Mouse (Mus musculus): ENCODE measurements around the gene Gltp. TPM values are rescaled to one million over a fixed set of nuclear protein-coding genes. Genes with fewer than 3 reads are reported as not detected.

The Gltp gene
- 78.5 and 79.2 TPM in 2 replicates for polyA plus RNA-seq (2015; fragmentation: Nextera tagmentation; extraction: Ambion mirVana)

DNA sequence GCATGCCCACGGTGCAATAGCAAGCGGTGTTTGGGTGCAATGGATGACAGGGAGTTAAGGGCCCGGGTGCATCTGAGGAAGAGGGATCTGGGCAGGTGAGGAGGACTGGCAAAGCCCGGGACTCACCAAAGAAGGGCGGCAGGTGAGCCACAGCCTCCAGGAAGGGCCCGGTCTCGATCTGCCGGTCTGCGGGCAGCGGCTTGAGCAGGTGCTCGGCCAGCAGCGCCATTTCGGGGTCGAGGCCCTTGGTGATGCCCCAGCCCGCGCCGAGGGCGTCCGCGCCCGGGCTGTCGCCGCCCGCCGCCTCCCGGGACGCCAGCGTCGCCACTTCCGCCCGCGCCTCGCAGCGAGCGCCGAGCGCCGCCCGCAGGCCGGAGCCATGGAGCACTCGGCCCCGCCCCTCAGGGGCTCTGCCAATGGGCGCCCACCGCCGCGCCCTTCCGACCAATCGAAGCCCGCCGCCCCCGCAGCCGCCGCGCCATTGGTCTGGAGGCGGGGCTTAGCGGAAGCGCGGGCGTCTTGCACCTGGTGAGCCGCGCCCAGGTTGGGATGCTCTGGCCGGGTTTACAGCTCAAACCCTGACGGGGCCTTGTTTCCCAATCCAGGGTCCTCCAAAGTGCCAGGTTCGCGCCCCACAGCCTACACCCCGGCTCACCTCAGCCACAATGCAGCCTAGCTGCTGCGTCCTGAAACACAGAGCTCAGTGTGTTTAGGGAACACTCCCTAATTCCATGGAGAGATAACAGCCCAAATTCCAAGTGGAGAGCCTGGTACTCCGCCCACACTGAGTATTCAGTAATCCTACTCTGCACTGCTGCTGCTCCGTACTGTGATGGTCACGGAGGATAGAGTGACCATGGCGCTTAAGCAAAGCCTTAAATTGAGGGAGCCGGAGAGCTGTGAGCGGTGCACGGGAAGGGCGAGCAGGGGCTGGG lies at the start of gene Gltp:
Gene Gltp (minus strand): TSS at position 352 of the 935 bp plus-strand sequence.
- H3K27me3 ChIP-seq = no peaks in the 10 kb centered on the region
- H3K36me3 ChIP-seq = no peaks in the 10 kb centered on the region
- peak within 1 kb of the TSS; percentile 72 for H3K4me3 ChIP-seq (replicated peaks)
- WGBS = 6% methylated on average over 66 of the region's 75 CpGs
- H3K9me3 ChIP-seq (replicated peaks) = no peaks in the 10 kb centered on the region
- peaks cover 34% of the 10 kb centered on the region for H3K4me1 ChIP-seq
- H3K9ac ChIP-seq = peak within 1 kb of the TSS; percentile 71
- H3K4me2 ChIP-seq = peak within 1 kb of the TSS; percentile 96
- peak; percentile 95 for ATAC-seq (replicated peaks; ENCODE audit: low FRiP score)
- H3K27ac ChIP-seq = 0 out of 2 replicates have a peak within 1 kb of the TSS, but pooled peaks have one; percentile 15

DNA sequence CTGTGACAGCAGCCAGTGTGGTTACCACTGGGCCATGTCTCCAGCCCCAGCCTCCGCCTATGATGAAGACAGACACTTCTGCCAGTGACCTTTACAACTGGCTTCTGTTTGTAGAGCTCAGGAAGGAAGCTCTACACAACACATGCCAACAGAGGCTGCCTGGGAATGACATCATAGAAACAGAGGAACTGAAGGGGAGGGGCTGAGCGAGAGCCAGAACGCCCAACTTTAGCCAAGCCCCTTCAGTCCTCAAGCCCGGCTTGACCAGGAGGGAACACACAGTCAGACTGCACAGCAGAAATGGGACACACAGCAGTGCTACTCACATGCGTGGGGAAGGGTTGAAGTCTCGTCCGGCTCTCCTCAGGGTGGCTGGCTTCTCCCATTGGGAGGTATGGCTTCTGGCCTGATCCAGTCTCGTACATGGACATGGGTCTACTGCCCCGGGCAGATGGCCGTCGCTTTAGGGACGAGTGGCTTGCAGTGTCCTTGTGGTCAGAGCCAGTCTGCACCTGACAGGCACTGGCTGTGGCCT lies 48.0 kb upstream of the Gltp start:
- no peak overlapping the region for H3K9ac ChIP-seq
- H3K27ac ChIP-seq = peak overlapping the region; percentile 24
- peaks cover 13% of the 10 kb centered on the region for H3K4me1 ChIP-seq
- H3K27me3 ChIP-seq = no peaks in the 10 kb centered on the region
- H3K4me3 ChIP-seq (replicated peaks) = no peak overlapping the region
- WGBS = 75% methylated on average over 12 of the region's 12 CpGs
- peak; percentile 55 for ATAC-seq (replicated peaks; ENCODE audit: low FRiP score)
- H3K9me3 ChIP-seq (replicated peaks) = no peaks in the 10 kb centered on the region
- no peak overlapping the region for H3K4me2 ChIP-seq
- H3K36me3 ChIP-seq = peaks cover 92% of the 10 kb centered on the region

DNA sequence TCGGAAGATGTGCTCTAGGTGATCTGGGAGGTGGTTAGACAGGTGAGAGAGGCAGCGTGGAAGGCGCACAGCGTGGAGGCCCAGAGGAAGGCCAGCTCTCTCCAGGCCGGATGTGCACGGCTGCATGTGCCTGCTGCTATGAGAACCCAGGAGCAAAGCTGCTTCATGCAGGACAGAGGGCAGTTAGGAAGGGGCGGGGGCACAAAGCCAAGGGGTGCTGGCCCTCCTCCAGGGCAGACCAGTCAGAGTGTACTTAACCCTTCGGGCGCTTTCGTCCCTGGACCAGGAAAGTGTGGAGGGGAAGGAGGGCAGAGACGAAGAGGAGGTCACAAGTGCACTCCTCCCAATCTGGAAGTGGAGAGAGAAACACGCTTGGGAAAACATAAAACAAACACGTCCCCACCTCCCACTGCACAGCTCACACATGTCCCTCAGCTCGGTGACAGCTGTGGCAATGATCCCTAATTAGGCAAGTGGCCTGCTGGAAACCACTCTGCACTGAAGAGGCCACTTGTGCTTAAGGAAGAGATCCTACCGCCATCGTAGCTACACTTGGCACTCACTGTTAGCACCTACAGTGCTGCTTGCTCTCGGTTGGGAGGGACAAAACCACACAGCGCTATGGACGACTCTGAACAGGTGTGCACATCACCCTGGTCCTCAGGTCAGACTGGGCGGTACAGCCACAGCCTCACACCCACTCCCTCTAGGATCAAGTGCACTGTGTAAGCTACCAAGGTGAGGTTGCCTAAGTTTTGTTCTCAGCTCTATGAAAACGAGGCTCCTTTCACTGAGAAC lies 46.5 kb upstream of the Gltp start:
- Histone ChIP-seq H3K27ac (no peak overlapping the region), H3K4me2 (no peak overlapping the region), H3K36me3 (peaks cover 92% of the 10 kb centered on the region), H3K9ac (no peak overlapping the region), H3K27me3 (no peaks in the 10 kb centered on the region), H3K9me3 (replicated peaks) (no peaks in the 10 kb centered on the region), H3K4me3 (replicated peaks) (no peak overlapping the region), H3K4me1 (peaks cover 13% of the 10 kb centered on the region)
- WGBS = 65% methylated on average over 21 of the region's 21 CpGs
- ATAC-seq (replicated peaks; ENCODE audit: low FRiP score) = 0 out of 2 replicates have a peak, but pooled peaks have one; percentile 19

DNA sequence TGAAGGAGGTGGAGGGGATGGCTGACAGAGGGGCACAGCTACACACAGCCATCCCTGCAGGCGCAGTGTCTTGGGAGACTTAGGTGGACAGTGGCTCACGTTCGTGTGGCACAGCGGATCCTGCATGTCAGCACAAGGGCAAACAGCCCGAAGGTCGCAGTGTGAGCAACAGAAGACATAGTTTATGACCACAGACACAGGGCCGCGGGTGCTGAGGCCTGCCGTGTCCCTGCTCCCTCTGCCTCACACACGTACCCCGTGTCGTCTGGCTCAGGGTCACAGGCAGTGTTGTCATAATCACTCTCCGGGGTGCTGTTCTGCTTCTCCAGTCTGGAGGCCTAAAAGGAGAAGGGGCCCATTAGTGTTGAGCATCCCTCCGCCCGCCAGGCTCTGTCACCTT lies 42.8 kb upstream of the Gltp start:
- Histone ChIP-seq H3K9ac (no peak overlapping the region), H3K27me3 (no peaks in the 10 kb centered on the region), H3K36me3 (peaks cover 97% of the 10 kb centered on the region), H3K4me3 (replicated peaks) (no peak overlapping the region), H3K27ac (no peak overlapping the region), H3K9me3 (replicated peaks) (no peaks in the 10 kb centered on the region), H3K4me2 (no peak overlapping the region), H3K4me1 (peaks cover 17% of the 10 kb centered on the region)
- WGBS = 84% methylated on average over 15 of the region's 15 CpGs
- ATAC-seq (replicated peaks; ENCODE audit: low FRiP score) = no peak

DNA sequence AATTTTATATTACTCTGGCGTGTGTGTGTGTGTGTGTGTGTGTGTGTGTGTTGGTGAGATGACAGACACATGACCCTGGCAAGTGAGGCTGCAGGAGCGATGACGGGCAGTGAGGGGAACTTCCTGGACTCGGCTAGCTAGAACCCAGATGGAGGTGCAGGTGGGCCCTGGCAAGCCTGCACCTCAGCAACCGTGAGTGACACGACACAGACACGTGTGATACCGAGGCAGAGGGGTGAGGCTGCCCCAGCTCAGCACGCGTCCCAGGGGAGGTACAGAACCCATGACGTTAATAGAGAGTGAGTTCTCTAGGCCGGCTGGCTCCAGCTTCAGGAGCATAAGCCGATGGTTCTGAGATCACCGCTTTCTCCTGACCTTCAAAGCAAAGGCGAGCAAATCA lies 41.2 kb upstream of the Gltp start:
- WGBS = 93% methylated on average over 15 of the region's 15 CpGs
- Histone ChIP-seq H3K36me3 (peaks cover 93% of the 10 kb centered on the region), H3K27me3 (no peaks in the 10 kb centered on the region), H3K4me3 (replicated peaks) (no peak overlapping the region), H3K27ac (no peak overlapping the region), H3K9ac (no peak overlapping the region), H3K9me3 (replicated peaks) (no peaks in the 10 kb centered on the region), H3K4me1 (peaks cover 11% of the 10 kb centered on the region; the same call in 1 of the 2 replicates), H3K4me2 (no peak overlapping the region)
- ATAC-seq (replicated peaks; ENCODE audit: low FRiP score) = no peak

DNA sequence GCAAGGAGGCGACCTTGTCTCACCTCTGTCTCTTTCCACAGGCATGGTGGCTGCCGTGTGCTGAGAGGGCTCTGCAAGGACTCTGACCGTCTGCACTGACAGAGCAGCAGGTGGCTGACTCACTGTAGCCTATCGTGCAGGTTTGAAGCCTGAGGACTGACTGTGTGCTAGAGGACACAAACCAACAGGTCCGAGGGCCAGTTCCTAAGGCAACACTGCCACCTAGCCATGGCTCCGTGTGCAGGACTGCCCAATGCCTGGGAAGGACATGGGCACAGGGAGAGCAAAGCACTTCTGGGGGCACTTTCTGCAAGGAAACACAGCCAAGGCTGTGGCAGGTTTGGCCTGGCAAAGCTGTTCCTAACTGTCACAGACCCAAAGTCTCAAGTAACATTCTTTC lies 40.7 kb upstream of the Gltp start:
- no peak for ATAC-seq (replicated peaks; ENCODE audit: low FRiP score)
- peaks cover 11% of the 10 kb centered on the region; the same call in 1 of the 2 replicates for H3K4me1 ChIP-seq
- H3K27ac ChIP-seq = no peak overlapping the region
- H3K9me3 ChIP-seq (replicated peaks) = no peaks in the 10 kb centered on the region
- H3K27me3 ChIP-seq = no peaks in the 10 kb centered on the region
- no peak overlapping the region for H3K4me3 ChIP-seq (replicated peaks)
- H3K4me2 ChIP-seq = no peak overlapping the region
- H3K36me3 ChIP-seq = peaks cover 89% of the 10 kb centered on the region
- H3K9ac ChIP-seq = no peak overlapping the region
- 48% methylated on average over 6 of the region's 6 CpGs for WGBS

DNA sequence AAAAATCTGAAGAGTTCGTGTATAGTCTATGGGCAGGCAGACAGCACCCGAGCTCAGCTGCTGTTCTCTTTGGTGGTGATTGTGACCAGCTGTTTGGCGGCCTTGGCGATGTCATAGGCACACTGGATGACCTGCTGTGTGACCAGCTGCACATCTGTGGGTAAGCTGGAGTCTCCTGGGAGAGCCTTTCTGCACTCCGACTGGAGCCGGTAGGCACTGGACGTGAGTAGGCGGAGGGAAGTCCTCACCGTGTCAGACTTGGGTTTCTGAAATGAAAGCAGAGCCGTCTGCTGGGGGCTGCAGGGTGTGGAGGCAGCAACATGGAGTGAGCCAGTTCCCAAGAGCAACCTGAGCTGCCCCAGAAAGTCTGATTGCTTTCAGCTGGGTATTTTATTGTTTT lies 39.3 kb upstream of the Gltp start:
- ATAC-seq (replicated peaks; ENCODE audit: low FRiP score) = peak; percentile 54; the same call in 1 of the 2 replicates

DNA sequence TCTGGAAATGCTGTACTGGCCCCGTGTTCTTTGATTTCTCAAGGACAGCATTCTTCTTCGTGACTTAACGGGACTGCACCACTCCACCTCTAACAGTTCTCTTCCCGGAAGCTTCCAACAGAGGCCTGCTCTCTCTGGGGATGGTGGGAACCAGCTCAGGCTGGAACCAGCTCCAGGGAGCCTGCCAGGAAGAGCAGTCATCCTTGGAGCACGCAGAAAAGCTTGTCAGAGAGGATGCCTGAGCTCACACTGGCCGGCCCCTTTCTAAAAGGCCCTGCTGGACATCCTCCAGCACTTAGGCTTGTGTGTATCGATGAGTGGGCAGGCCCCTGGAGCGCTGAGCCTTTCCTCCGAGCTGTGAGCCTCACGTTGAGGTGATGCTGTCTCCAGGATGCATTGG lies 37.4 kb upstream of the Gltp start:
- Histone ChIP-seq H3K27ac (no peak overlapping the region), H3K4me3 (replicated peaks) (no peak overlapping the region), H3K4me1 (peaks cover 15% of the 10 kb centered on the region), H3K36me3 (peaks cover 67% of the 10 kb centered on the region), H3K9ac (no peak overlapping the region), H3K27me3 (no peaks in the 10 kb centered on the region), H3K9me3 (replicated peaks) (0 out of 2 replicates have a peak, but pooled peaks cover 4% of the 10 kb centered on the region), H3K4me2 (no peak overlapping the region)
- WGBS = 83% methylated on average over 10 of the region's 10 CpGs
- no peak for ATAC-seq (replicated peaks; ENCODE audit: low FRiP score)

More for the DNA sequence above, 39.3 kb upstream of the Gltp start:
- no peaks in the 10 kb centered on the region for H3K27me3 ChIP-seq
- no peak overlapping the region for H3K4me3 ChIP-seq (replicated peaks)
- 45% methylated on average over 10 of the region's 10 CpGs for WGBS
- H3K27ac ChIP-seq = no peak overlapping the region
- no peak overlapping the region for H3K4me2 ChIP-seq
- peaks cover 14% of the 10 kb centered on the region for H3K4me1 ChIP-seq
- no peaks in the 10 kb centered on the region for H3K9me3 ChIP-seq (replicated peaks)
- H3K36me3 ChIP-seq = peaks cover 76% of the 10 kb centered on the region
- no peak overlapping the region for H3K9ac ChIP-seq

DNA sequence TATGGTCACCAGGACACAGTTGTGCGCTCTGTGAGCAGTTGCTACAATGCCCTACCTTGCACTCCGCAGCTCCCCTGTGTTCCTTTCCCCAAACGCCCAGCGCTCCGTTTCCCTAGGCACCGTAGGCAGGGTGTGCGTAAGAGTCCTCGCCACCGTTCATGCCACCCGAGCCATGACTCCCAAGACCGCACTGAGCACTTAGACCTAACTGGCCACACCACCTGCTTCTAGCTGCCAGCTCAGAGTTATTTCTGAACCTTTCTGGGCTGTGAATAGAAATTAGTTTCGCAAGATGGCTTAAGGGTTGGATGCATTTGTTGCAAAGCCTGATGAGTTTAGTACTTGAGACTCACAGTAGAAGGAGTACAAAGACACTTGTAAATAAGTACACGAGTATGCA lies 32.1 kb upstream of the Gltp start:
- WGBS = 91% methylated on average over 13 of the region's 13 CpGs
- H3K4me2 ChIP-seq = no peak overlapping the region
- no peak overlapping the region for H3K9ac ChIP-seq
- H3K27ac ChIP-seq = no peak overlapping the region
- ATAC-seq (replicated peaks; ENCODE audit: low FRiP score) = no peak
- H3K36me3 ChIP-seq = peaks cover 65% of the 10 kb centered on the region
- H3K9me3 ChIP-seq (replicated peaks) = 0 out of 2 replicates have a peak, but pooled peaks cover 4% of the 10 kb centered on the region
- no peak overlapping the region for H3K4me3 ChIP-seq (replicated peaks)
- H3K4me1 ChIP-seq = peaks cover 40% of the 10 kb centered on the region
- H3K27me3 ChIP-seq = no peaks in the 10 kb centered on the region

DNA sequence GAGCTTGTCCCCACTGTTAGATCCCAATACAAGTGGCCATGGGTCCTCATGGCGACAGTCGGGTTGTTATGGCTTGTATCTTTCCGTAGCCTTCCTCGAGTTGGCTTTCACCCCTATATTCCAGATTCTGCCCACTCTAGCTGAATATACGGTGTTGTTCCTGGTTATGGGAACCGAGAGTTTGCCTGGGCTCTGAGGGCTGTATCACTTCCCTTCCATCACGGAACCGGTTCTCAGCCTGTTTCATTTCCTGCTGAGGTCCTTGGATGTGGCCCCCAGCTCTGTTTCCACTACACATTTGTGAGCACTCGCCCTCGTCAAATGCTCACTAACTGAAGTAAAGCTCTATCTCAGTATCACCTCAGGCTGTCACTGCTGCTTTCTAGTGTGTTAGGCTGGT lies 31.2 kb upstream of the Gltp start:
- Histone ChIP-seq H3K9ac (no peak overlapping the region), H3K4me1 (peaks cover 40% of the 10 kb centered on the region), H3K27me3 (no peaks in the 10 kb centered on the region), H3K4me3 (replicated peaks) (no peak overlapping the region), H3K36me3 (peaks cover 67% of the 10 kb centered on the region), H3K27ac (peak overlapping the region; percentile 89), H3K4me2 (no peak overlapping the region), H3K9me3 (replicated peaks) (0 out of 2 replicates have a peak, but pooled peaks cover 4% of the 10 kb centered on the region)
- no peak for ATAC-seq (replicated peaks; ENCODE audit: low FRiP score)
- 95% methylated on average over 10 of the region's 10 CpGs for WGBS

DNA sequence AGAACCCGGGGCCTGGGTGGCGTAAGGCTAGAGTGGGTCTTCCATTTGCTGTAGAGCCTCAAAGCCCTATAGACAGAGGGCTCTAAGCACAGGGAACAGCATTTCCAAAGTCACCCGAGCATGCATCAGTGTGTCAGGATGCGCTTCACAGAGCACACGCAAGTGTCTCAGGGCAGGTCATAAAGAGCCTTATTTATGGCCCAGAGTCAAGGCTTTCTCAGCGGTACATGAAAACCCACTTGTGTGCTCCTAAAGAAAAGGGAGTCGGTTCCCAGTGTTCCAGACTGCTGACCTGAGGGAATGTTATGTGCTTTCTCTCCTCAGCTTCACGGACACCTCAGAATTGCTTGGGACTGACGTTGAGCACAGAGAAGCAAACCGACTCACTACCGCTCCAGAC lies 30.0 kb upstream of the Gltp start:
- 39% methylated on average over 11 of the region's 11 CpGs for WGBS
- peak; percentile 82 for ATAC-seq (replicated peaks; ENCODE audit: low FRiP score)
- 0 out of 2 replicates have a peak, but pooled peaks cover 4% of the 10 kb centered on the region for H3K9me3 ChIP-seq (replicated peaks)
- no peaks in the 10 kb centered on the region for H3K27me3 ChIP-seq
- H3K4me1 ChIP-seq = peaks cover 40% of the 10 kb centered on the region
- peak overlapping the region; percentile 89 for H3K27ac ChIP-seq
- H3K9ac ChIP-seq = no peak overlapping the region
- no peak overlapping the region for H3K4me2 ChIP-seq
- H3K36me3 ChIP-seq = peaks cover 79% of the 10 kb centered on the region
- no peak overlapping the region for H3K4me3 ChIP-seq (replicated peaks)
